Mouse (Mus musculus): ENCODE results near the gene Parp9. TPM values are rescaled to one million over a fixed set of nuclear protein-coding genes. Genes with fewer than 3 reads are reported as not detected.

The Parp9 gene
- polyA plus RNA-seq, 1 experiment from 2014 or later: 6.8 TPM

DNA sequence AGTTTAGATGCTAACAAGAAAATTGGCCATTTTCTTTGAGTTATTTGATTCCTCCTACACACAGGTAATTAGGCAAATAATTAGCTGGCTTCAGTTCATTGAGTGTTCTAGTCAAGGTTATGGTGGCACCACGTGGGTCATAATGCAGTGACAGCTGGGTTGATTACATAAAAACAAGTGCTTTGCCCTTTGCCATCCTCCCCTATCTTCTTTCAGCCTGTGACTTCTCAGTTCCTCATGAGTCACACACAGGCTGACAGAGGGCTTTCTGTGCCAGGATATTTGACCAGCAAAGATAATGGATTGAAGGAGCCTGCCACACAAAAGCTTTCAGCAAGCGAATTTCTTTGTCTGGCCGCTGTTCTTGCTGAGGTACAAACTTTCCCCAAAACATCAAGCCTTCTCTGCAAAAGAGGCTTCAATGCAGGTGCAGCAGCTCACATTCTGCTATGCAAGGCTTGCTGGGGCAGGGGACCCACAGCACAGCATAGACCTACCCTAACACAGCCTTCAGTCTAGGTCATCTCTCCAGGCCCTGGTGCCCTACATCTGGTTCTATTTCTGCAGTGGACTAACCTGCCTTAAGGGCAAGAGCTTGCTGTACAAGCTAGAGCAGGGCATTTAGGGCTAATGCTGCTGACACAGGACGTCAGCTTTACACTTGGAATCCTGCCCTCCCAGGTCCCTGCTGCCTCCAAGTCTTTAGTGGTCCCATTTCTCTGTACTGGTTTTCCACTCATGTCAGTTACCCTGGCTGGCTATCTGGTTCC is 30.7 kb upstream of the Parp9 start:
- Histone ChIP-seq H3K9ac (no peak overlapping the region; the same call in 1 of the 2 replicates), H3K36me3 (no peaks in the 10 kb centered on the region), H3K27me3 (no peaks in the 10 kb centered on the region), H3K9me3 (replicated peaks) (no peaks in the 10 kb centered on the region), H3K4me1 (replicated peaks) (peaks cover 23% of the 10 kb centered on the region), H3K4me2 (no peak overlapping the region), H3K27ac (no peak overlapping the region), H3K4me3 (replicated peaks) (no peak overlapping the region)
- ATAC-seq (ENCODE audit: low read depth): no peak
- no peak for DNase-seq
- WGBS (ENCODE audit: insufficient replicate concordance): 43% methylated on average over 4 of the region's 4 CpGs

DNA sequence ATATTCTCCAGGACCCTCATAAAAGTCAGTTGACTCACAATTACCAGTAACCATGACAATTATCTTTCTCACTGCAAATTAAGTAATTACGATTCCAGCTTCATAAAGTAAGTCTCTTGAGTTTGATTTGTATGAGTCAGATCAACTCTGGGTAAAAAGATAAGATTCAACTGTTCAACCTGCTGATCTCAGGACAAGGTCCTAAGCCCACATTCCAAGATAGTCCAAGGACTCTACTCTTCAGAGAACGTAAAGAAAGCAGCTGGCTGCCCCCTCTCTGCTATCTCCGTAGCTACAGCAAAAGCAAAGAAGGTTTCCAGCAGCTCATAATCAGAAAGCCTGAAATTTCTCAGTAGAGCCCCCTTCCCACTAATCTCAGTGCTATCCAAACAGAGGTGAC is 26.8 kb upstream of the Parp9 start:
- no peaks in the 10 kb centered on the region for H3K27me3 ChIP-seq
- no peak for ATAC-seq (ENCODE audit: low read depth)

DNA sequence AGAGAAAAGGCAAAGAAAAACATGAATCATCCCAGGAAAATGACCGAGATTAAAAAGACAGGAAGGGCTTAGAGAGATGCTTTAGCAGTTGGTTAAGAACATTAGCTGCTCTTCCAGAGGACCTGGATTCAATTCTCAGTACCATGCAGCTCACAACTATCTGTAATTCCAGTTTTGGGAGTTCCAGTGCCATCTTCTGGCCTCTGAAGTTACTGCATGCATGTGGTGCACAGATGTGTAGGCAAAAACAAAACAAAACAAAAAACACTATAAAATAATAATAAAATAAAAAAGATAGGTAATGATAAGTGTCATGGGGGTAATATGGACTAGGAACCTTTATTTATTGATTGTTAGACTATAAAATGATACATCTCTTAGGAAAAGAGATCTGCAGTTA is 24.7 kb upstream of the Parp9 start:
- H3K4me1 ChIP-seq (replicated peaks): no peaks in the 10 kb centered on the region
- WGBS (ENCODE audit: insufficient replicate concordance): 33% methylated on average over 1 of the region's 1 CpGs
- H3K4me2 ChIP-seq: no peak overlapping the region
- no peaks in the 10 kb centered on the region for H3K9me3 ChIP-seq (replicated peaks)
- no peaks in the 10 kb centered on the region for H3K36me3 ChIP-seq
- ATAC-seq (ENCODE audit: low read depth): no peak
- no peak overlapping the region for H3K4me3 ChIP-seq (replicated peaks)
- no peaks in the 10 kb centered on the region for H3K27me3 ChIP-seq
- H3K27ac ChIP-seq: no peak overlapping the region
- DNase-seq: peak; percentile 20
- no peak overlapping the region for H3K9ac ChIP-seq

More for the DNA sequence above, 26.8 kb upstream of the Parp9 start:
- Histone ChIP-seq H3K9ac (no peak overlapping the region), H3K4me1 (replicated peaks) (peaks cover 3% of the 10 kb centered on the region; the same call in 1 of the 2 replicates), H3K9me3 (replicated peaks) (no peaks in the 10 kb centered on the region), H3K4me3 (replicated peaks) (no peak overlapping the region), H3K36me3 (no peaks in the 10 kb centered on the region), H3K27ac (no peak overlapping the region), H3K4me2 (no peak overlapping the region)
- 49% methylated on average over 3 of the region's 3 CpGs for WGBS (ENCODE audit: insufficient replicate concordance)
- no peak for DNase-seq

DNA sequence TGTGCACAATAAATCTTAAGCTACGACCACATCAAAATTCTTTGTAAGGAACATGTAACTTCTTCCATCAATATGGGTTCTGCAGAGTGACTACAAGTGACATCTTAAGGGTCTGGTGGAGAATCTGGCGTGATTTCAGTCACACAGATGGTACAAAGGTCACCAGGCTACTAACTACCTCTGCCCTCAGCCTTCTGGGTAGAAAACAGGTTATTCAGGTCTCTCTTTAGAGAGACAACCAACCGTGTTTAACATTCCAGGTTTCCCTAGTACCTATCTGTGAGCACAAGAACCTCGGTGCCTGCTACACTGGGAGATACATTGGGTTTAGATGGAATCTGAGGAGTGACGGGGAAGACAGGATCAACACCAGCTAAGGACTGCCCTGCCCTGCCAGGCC is 24.0 kb upstream of the Parp9 start:
- ATAC-seq (ENCODE audit: low read depth): no peak

DNA sequence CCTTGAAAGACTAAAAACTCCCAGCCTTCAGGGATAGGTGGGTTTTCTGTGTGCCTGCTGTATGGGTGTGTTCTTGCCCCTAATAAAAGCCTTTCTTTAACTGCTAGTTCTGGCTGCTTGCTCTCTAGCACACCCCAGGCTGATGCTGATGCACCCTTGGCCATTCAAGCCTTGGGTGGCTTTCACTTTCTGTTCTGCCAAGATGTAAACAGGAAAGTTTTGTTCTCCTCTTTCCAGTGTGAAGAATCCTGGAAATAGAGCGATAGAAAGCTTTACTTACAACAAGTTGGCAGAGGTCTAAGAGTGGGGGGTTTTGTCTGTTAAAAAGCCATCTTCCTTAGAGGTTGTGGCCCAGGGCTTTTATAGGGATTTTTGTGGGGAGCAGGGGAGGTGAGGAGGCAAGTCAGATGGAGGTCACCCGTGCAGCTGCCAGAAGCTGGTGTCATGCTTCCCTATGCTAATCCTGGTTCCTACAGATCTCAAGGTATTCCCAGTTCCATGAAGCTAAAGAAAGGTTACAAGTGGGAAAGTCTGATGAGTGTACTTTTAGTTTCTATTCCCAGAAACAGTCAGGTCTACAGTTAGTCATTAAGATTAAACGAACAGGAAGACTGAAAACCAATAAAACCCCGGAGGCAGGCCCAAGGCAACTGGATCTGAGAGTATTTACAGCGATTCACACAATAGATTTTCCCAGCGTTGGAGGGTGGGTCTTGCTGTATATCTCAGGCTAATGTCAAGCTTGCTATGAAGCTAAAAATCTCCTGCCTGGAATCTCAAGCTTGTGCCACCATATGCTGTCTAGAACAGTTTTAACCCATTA is 19.3 kb upstream of the Parp9 start:
- ATAC-seq (ENCODE audit: low read depth): no peak

More for the DNA sequence above, 24.0 kb upstream of the Parp9 start:
- H3K9me3 ChIP-seq (replicated peaks): no peaks in the 10 kb centered on the region
- H3K4me2 ChIP-seq: no peak overlapping the region
- no peak for DNase-seq
- no peak overlapping the region for H3K9ac ChIP-seq
- no peaks in the 10 kb centered on the region for H3K4me1 ChIP-seq (replicated peaks)
- no peak overlapping the region for H3K27ac ChIP-seq
- no peaks in the 10 kb centered on the region for H3K36me3 ChIP-seq
- H3K4me3 ChIP-seq (replicated peaks): no peak overlapping the region
- no peaks in the 10 kb centered on the region for H3K27me3 ChIP-seq
- WGBS (ENCODE audit: insufficient replicate concordance): 59% methylated on average over 5 of the region's 5 CpGs

DNA sequence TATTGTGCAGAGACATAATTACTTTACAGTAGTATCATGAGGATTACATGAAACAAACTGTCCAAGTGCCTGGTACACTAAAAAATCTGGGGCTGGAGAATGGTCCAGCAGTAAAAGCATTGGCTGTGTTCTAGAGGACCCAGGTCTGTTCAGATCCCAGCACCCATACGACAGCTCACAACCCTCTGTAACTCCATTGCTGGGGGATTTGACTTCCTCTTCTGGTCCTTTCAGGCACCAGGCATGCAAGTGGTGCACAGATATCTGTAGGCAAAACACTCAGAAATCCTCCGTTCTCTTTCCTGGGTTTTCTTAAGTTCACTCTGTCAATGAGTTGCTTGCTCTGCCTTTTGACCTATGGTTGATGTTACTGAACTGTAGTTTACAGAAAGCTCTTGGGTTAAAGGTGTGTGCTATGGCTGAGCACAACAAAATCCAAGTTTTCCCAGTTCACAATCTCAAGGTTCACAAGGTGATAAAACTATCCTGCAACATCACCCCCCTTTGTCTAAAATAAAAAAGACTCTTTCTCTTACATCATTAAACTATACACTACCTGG is 16.5 kb upstream of the Parp9 start:
- H3K9ac ChIP-seq: no peak overlapping the region
- no peaks in the 10 kb centered on the region for H3K36me3 ChIP-seq
- 31% methylated on average over 2 of the region's 2 CpGs for WGBS (ENCODE audit: insufficient replicate concordance)
- no peaks in the 10 kb centered on the region for H3K9me3 ChIP-seq (replicated peaks)
- ATAC-seq (ENCODE audit: low read depth) (no peak), DNase-seq (no peak)
- no peaks in the 10 kb centered on the region for H3K4me1 ChIP-seq (replicated peaks)
- H3K4me3 ChIP-seq (replicated peaks): no peak overlapping the region
- no peak overlapping the region for H3K27ac ChIP-seq
- no peak overlapping the region for H3K4me2 ChIP-seq
- H3K27me3 ChIP-seq: no peaks in the 10 kb centered on the region

More for the DNA sequence above, 19.3 kb upstream of the Parp9 start:
- H3K9me3 ChIP-seq (replicated peaks): no peaks in the 10 kb centered on the region
- H3K9ac ChIP-seq: no peak overlapping the region
- H3K4me3 ChIP-seq (replicated peaks): no peak overlapping the region
- no peak overlapping the region for H3K27ac ChIP-seq
- no peaks in the 10 kb centered on the region for H3K4me1 ChIP-seq (replicated peaks)
- no peaks in the 10 kb centered on the region for H3K36me3 ChIP-seq
- no peak for DNase-seq
- no peaks in the 10 kb centered on the region for H3K27me3 ChIP-seq
- H3K4me2 ChIP-seq: no peak overlapping the region
- 71% methylated on average over 6 of the region's 6 CpGs for WGBS (ENCODE audit: insufficient replicate concordance)

DNA sequence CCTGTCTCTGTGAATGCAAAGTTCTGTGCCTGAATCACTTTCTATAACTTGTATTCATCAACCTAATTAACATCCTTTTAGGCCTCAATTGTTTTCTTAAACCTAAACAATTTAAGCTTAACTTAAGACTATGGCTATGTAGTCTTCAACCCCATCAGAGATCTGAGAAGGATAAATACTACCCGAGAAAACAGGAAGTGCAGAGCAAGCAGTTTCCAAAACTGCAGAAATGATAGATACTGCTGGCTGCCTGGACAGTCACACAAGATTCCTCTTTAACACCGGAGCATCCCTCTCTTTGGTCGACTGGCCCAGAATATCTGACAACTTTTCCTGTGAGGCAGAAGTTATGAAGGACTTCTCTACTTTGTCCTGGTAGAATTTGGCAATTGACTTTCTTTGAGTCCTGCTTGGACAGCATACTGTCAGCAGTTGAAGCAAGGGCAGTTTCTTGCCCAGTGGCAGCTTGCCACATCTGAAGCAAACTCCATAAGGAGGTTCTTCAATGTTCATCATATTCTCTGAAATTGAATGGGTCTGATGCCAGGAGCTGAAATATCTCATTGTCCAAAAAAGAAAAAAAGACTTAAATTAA is 15.9 kb upstream of the Parp9 start:
- Histone ChIP-seq H3K4me1 (replicated peaks) (no peaks in the 10 kb centered on the region), H3K27ac (no peak overlapping the region), H3K4me3 (replicated peaks) (no peak overlapping the region), H3K27me3 (no peaks in the 10 kb centered on the region), H3K9ac (no peak overlapping the region), H3K4me2 (no peak overlapping the region), H3K9me3 (replicated peaks) (no peaks in the 10 kb centered on the region), H3K36me3 (no peaks in the 10 kb centered on the region)
- 37% methylated on average over 3 of the region's 3 CpGs for WGBS (ENCODE audit: insufficient replicate concordance)
- DNase-seq (no peak), ATAC-seq (ENCODE audit: low read depth) (no peak)

DNA sequence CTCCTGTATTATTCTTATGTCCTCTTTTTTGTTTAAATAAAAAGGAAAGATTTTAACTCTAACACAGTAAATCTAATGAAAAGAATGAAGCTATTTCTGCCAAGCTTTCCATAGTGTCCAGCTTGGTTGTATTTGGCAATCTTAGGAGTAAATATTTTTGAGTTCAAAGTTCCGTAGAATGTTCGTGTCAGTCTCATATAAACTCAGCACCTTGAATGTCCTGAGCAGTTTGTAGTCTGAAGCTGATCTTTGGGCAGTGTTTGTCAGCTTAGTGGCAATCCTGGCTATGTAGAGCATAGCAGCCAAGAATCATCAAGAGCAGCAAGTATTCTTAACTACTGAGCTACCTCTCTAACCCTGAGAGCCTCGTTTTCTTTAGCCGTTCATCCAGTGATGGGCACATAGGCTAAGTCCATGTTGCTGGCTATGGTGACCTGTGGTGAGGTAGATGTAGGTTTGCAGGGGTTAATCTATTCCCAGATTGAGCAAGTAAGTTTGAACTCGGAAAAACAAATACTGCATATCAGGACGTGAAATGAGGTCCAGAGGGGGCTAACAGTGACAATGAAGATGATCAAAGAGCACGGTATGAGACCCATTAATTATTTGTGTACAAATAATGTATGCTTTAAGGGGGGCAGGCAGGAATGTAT is 14.6 kb upstream of the Parp9 start:
- Histone ChIP-seq H3K9ac (no peak overlapping the region), H3K4me3 (replicated peaks) (no peak overlapping the region), H3K4me2 (no peak overlapping the region), H3K36me3 (0 out of 2 replicates have a peak, but pooled peaks cover under 1% of the 10 kb centered on the region), H3K9me3 (replicated peaks) (no peaks in the 10 kb centered on the region), H3K27ac (no peak overlapping the region), H3K27me3 (no peaks in the 10 kb centered on the region), H3K4me1 (replicated peaks) (no peaks in the 10 kb centered on the region)
- ATAC-seq (ENCODE audit: low read depth): no peak
- no peak for DNase-seq
- WGBS (ENCODE audit: insufficient replicate concordance): 67% methylated on average over 7 of the region's 7 CpGs

DNA sequence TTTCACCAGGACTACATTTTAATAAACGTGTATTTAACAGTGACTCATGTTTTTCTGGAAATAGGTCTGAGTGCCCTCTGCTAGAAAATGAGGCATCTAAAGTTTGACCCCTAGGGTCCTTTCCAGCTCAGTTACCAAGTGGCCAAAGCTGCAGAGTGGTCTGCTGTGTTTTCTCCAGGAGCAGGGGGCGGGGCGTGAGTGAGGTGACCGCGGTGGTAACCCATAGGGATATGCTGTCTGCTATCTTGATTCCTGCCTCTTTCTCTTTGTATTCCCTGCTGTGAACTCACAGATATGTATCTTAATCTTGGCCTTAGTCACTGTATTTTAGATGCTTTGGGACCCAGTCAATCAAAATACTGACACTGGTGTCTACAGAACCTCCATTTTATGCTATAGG is 13.9 kb upstream of the Parp9 start:
- H3K9ac ChIP-seq: no peak overlapping the region
- no peak overlapping the region for H3K4me2 ChIP-seq
- ATAC-seq (ENCODE audit: low read depth): no peak

DNA sequence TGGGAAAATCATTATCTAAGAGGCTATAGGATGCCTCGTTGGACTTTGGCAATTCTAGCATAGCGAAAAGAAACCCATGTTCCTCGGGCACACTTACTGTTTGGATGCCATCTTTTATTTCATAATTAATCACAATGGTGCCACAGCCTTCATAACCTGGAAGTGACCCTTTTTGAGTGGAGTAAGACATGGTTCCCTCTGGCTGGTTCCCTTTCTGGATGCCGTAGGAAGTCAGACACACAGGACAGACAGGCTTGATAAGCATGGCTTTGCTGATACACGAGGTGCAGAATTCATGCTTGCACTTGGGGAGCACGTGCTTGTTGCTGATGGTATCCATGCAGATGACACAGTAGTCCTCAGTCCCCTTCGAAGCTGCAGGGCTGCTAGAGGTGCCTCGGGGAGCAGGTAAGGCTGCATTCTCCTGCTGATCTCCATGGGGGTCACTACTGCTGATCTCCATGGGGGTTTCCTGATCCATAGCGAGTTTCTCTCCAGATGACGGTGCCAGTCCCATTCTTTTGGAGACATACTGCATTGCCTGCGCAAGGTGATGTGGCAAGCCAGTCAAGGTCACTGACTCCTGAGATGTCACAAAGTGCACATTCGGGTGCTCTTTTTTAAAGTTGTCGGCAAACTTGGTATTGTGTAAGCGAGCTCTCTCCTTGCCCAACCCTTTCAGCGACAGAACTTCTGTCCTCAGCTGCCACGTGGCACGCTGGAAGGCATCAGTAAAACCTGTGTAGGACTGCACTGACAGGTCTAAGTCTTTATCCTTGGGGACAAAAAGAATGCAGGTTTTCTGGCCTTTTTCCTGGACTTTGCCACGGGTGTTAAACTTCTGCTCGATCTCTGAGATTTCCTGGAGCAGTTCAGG is 5.9 kb upstream of the Parp9 start:
- H3K27ac ChIP-seq: no peak overlapping the region
- DNase-seq: no peak
- H3K4me3 ChIP-seq (replicated peaks): no peak overlapping the region
- peaks cover 4% of the 10 kb centered on the region for H3K4me1 ChIP-seq (replicated peaks)
- no peak overlapping the region for H3K9ac ChIP-seq
- H3K27me3 ChIP-seq: no peaks in the 10 kb centered on the region
- no peaks in the 10 kb centered on the region for H3K9me3 ChIP-seq (replicated peaks)
- peaks cover 11% of the 10 kb centered on the region; the same call in 1 of the 2 replicates for H3K36me3 ChIP-seq
- no peak overlapping the region for H3K4me2 ChIP-seq
- ATAC-seq (ENCODE audit: low read depth): no peak
- WGBS (ENCODE audit: insufficient replicate concordance): 74% methylated on average over 19 of the region's 19 CpGs

More for the DNA sequence above, 13.9 kb upstream of the Parp9 start:
- H3K4me1 ChIP-seq (replicated peaks): no peaks in the 10 kb centered on the region
- H3K4me3 ChIP-seq (replicated peaks): no peak overlapping the region
- no peaks in the 10 kb centered on the region for H3K27me3 ChIP-seq
- 76% methylated on average over 5 of the region's 5 CpGs for WGBS (ENCODE audit: insufficient replicate concordance)
- no peak overlapping the region for H3K27ac ChIP-seq
- no peak for DNase-seq
- H3K9me3 ChIP-seq (replicated peaks): no peaks in the 10 kb centered on the region
- 0 out of 2 replicates have a peak, but pooled peaks cover 4% of the 10 kb centered on the region for H3K36me3 ChIP-seq
